In genomic region chrX:20691566-20691965, GRCm38 (mm10) we compare ENCODE assay signal across 19 mouse cellular contexts. TPM values are rescaled to one million over a fixed set of nuclear protein-coding genes. Genes with fewer than 3 reads are reported as not detected.
DNase-seq lines count a peak whose midpoint lies in the region; ATAC-seq lines count a peak whose summit lies in the region.
"Had no signal": no experiment of that assay in that cellular context is flagged by ENCODE, and none has a peak within 500 bp of the region (broad histone marks: within the 10 kb centered on the region; RNA-seq: fewer than 3 reads in every experiment).

No protein-coding gene starts in this region.

- H3K4me2 ChIP-seq in midbrain, embryonic 14.5 days (ENCODE audit: low read length) = no peak overlapping the region
- H3K4me2 ChIP-seq: forebrain, embryonic 13.5 days; heart, embryonic 13.5 days had no signal

- peak; percentile 77 for DNase-seq in cerebellum, adult 11-12 months
- no peak for DNase-seq in cerebellum, postnatal 4 days (ENCODE audit: low spot score in 2 of 2)
- DNase-seq in brain, adult 2 months (ENCODE audit: low read depth, low spot score) = peak; percentile 70
- DNase-seq in cerebellum, adult 8-10 months = peak; percentile 58
- DNase-seq in cerebellum, postnatal 14 days = peak; percentile 78 to 81
- DNase-seq in thymus, postnatal 4 days = no peak
- no peak for DNase-seq in T-cell, adult 2 months (ENCODE audit: low spot score)
- no peak for DNase-seq in midbrain, embryonic 14.5 days
- DNase-seq: adrenal gland, postnatal 14 days; gastrocnemius, adult 2 months; gastrocnemius, postnatal 25 days; heart, postnatal 36 days had no signal

- no peak overlapping the region for H3K9ac ChIP-seq in midbrain, embryonic 14.5 days (replicated peaks; ENCODE audit: low read length)
- H3K9ac ChIP-seq: forebrain, embryonic 13.5 days; heart, embryonic 13.5 days had no signal

- H3K9me3 ChIP-seq in midbrain, embryonic 14.5 days (ENCODE audit: control insufficient read depth, low read length) = no peaks in the 10 kb centered on the region
- H3K9me3 ChIP-seq: forebrain, embryonic 13.5 days; heart, embryonic 13.5 days had no signal

- no peaks in the 10 kb centered on the region for H3K27me3 ChIP-seq in midbrain, embryonic 14.5 days (ENCODE audit: control insufficient read depth, insufficient read depth, low read length)
- H3K27me3 ChIP-seq: forebrain, embryonic 13.5 days; heart, embryonic 13.5 days had no signal

- H3K27ac ChIP-seq in midbrain, embryonic 14.5 days (replicated peaks; ENCODE audit: low read depth, low read length) = no peak overlapping the region
- H3K27ac ChIP-seq: embryonic facial prominence, embryonic 10.5 days; forebrain, embryonic 13.5 days; gastrocnemius, adult 2 months; heart, embryonic 13.5 days had no signal

- no peak overlapping the region for H3K4me3 ChIP-seq in midbrain, embryonic 14.5 days (replicated peaks; ENCODE audit: low read depth, low read length)
- H3K4me3 ChIP-seq: embryonic facial prominence, embryonic 10.5 days; forebrain, embryonic 13.5 days; gastrocnemius, adult 2 months; heart, embryonic 13.5 days had no signal

- ATAC-seq in midbrain, embryonic 14.5 days (ENCODE audit: low FRiP score, low TSS enrichment) = no peak
- ATAC-seq: activated CD4-positive, CD25-positive, alpha-beta regulatory T cell, adult 4 months; forebrain, embryonic 13.5 days; hindbrain, embryonic 16.5 days; inflammation-experienced regulatory T-cells, adult 6 months; intestine, postnatal 0 days had no signal

- WGBS in midbrain, embryonic 14.5 days = 86% methylated on average over 3 of the region's 3 CpGs

- peaks cover 27% of the 10 kb centered on the region for H3K36me3 ChIP-seq in midbrain, embryonic 14.5 days (ENCODE audit: control insufficient read depth, insufficient read depth, low read length)

- H3K4me1 ChIP-seq in midbrain, embryonic 14.5 days (ENCODE audit: control insufficient read depth, insufficient read depth, low read length) = peaks cover 7% of the 10 kb centered on the region

RNA-seq across cellular contexts. Expression of gene Cdk16, which starts 3.8 kb away (rescaled TPM):
- 112 and 123 TPM in 2 replicates for polyA plus RNA-seq in midbrain, embryonic 14.5 days (2014; fragmentation: Nextera tagmentation; extraction: Ambion mirVana)

RNA-seq across cellular contexts. Expression of gene Usp11, which starts 12.1 kb away (rescaled TPM):
- polyA plus RNA-seq in midbrain, embryonic 14.5 days (2014; fragmentation: Nextera tagmentation; extraction: Ambion mirVana) = 68.7 and 91.6 TPM in 2 replicates

RNA-seq across cellular contexts. Expression of gene Uba1, which starts 33.4 kb away (rescaled TPM):
- polyA plus RNA-seq in midbrain, embryonic 14.5 days (2014; fragmentation: Nextera tagmentation; extraction: Ambion mirVana) = 306 and 398 TPM in 2 replicates

Comparison
In these comparisons a context has a peak if more than half of its experiments do, and no peak if none do; other contexts are left out.
1. DNase-seq: peak in cerebellum, adult 11-12 months (single experiment), brain, adult 2 months (single experiment), cerebellum, adult 8-10 months (single experiment) and cerebellum, postnatal 14 days (2 of 2); none in cerebellum, postnatal 4 days (0 of 2), thymus, postnatal 4 days (single experiment), T-cell, adult 2 months (single experiment) and midbrain, embryonic 14.5 days (single experiment).